Mouse (Mus musculus) limb, embryonic 15.5 days (tissue): ENCODE measurements around the gene Prss45. TPM values are rescaled to one million over a fixed set of nuclear protein-coding genes. Genes with fewer than 3 reads are reported as not detected.

Experiments
- ATAC-seq: fragments of 200-750 bp; cut with Nextera tagmentation; 2 replicates; pipeline ENCODE4 v1.8.0; 2017; ENCODE audit warnings: low read depth, moderate TSS enrichment; ENCODE audit not compliant: insufficient number of reproducible peaks, low FRiP score, low TSS enrichment
- H3K27ac ChIP-seq: fragments of 300-500 bp; sonication (generic); 2 replicates; pipeline ENCODE4 v1.5.1; 2015; ENCODE audit warnings: moderate library complexity, mild to moderate bottlenecking, inconsistent platforms
- H3K27me3 ChIP-seq: fragments of 300-500 bp; sonication (generic); 2 replicates; pipeline ENCODE4 v1.6.1; 2015; ENCODE audit warnings: inconsistent platforms
- H3K36me3 ChIP-seq: fragments of 300-500 bp; sonication (generic); 2 replicates; pipeline ENCODE4 v1.6.1; 2015; ENCODE audit warnings: inconsistent platforms
- H3K4me1 ChIP-seq: fragments of 300-500 bp; sonication (generic); 2 replicates; pipeline ENCODE4 v1.6.1; 2015; ENCODE audit warnings: inconsistent platforms
- H3K4me2 ChIP-seq: fragments of 300-500 bp; sonication (generic); 2 replicates; pipeline ENCODE4 v1.6.1; 2015; ENCODE audit warnings: mild to moderate bottlenecking, inconsistent platforms
- H3K4me3 ChIP-seq: fragments of 300-500 bp; sonication (generic); 2 replicates; pipeline ENCODE4 v1.5.1; 2015; ENCODE audit warnings: mild to moderate bottlenecking, inconsistent platforms
- H3K9ac ChIP-seq: fragments of 300-500 bp; sonication (generic); 2 replicates; pipeline ENCODE4 v1.6.1; 2015; ENCODE audit warnings: inconsistent platforms
- H3K9me3 ChIP-seq: fragments of 300-500 bp; sonication (generic); 2 replicates; pipeline ENCODE4 v1.6.1; 2016; ENCODE audit warnings: inconsistent platforms
- WGBS: fragments of 180-500 bp; shearing (Covaris S2); methylation state at CpG from one replicate; pipeline ENCODE4 v1.1.7; 2015; 5-methylcytosine and 5-hydroxymethylcytosine counted together
- polyA plus RNA-seq: library from polyadenylated mRNA; unstranded; fragments of >200 nt; fragmentation: Nextera tagmentation; extraction: Ambion mirVana; gene quantifications from 2 replicates; pipeline ENCODE4 v1.2.1, GENCODE M21; 2015

The Prss45 gene
- polyA plus RNA-seq, 1 experiment from 2014 or later, result not detected

- no peak overlapping the region for H3K4me2 ChIP-seq
- H3K4me1 ChIP-seq, result peaks cover 24% of the 10 kb centered on the region
- no peak overlapping the region for H3K4me3 ChIP-seq
- 68% methylated on average over 7 of the region's 7 CpGs for WGBS
- no peak overlapping the region for H3K27ac ChIP-seq
- no peaks in the 10 kb centered on the region for H3K36me3 ChIP-seq
- H3K9me3 ChIP-seq, result no peaks in the 10 kb centered on the region
- peaks cover 11% of the 10 kb centered on the region; the same call in 1 of the 2 replicates for H3K27me3 ChIP-seq
- H3K9ac ChIP-seq, result no peak overlapping the region
- ATAC-seq, result no peak
Observed at GRCm38 (mm10) chr9:110881953-110882352, 47.6 kb downstream of the Prss45 start.

- H3K36me3 ChIP-seq, result no peaks in the 10 kb centered on the region
- H3K27me3 ChIP-seq, result no peaks in the 10 kb centered on the region
- H3K9me3 ChIP-seq, result no peaks in the 10 kb centered on the region
- no peak overlapping the region for H3K27ac ChIP-seq
- no peak overlapping the region for H3K4me3 ChIP-seq
- no peak overlapping the region for H3K4me2 ChIP-seq
- WGBS, result 62% methylated on average over 9 of the region's 9 CpGs
- H3K4me1 ChIP-seq, result no peaks in the 10 kb centered on the region
- no peak overlapping the region for H3K9ac ChIP-seq
- no peak for ATAC-seq
Observed at GRCm38 (mm10) chr9:110887388-110888303, 53.3 kb downstream of the Prss45 start.

GRCm38 (mm10) chr9:110888935-110889334 lies 54.5 kb downstream of the Prss45 start:
- no peak overlapping the region for H3K9ac ChIP-seq
- H3K27me3 ChIP-seq, result no peaks in the 10 kb centered on the region
- no peaks in the 10 kb centered on the region for H3K9me3 ChIP-seq
- no peak overlapping the region for H3K4me3 ChIP-seq
- H3K4me2 ChIP-seq, result no peak overlapping the region
- 84% methylated on average over 14 of the region's 14 CpGs for WGBS
- H3K27ac ChIP-seq, result no peak overlapping the region
- no peak for ATAC-seq
- no peaks in the 10 kb centered on the region for H3K4me1 ChIP-seq
- H3K36me3 ChIP-seq, result no peaks in the 10 kb centered on the region

GRCm38 (mm10) chr9:110890026-110890783 lies 55.8 kb downstream of the Prss45 start:
- H3K4me3 ChIP-seq, result no peak overlapping the region
- no peak overlapping the region for H3K27ac ChIP-seq
- no peaks in the 10 kb centered on the region for H3K4me1 ChIP-seq
- ATAC-seq, result no peak
- H3K27me3 ChIP-seq, result 0 out of 2 replicates have a peak, but pooled peaks cover 4% of the 10 kb centered on the region
- no peaks in the 10 kb centered on the region for H3K9me3 ChIP-seq
- H3K4me2 ChIP-seq, result no peak overlapping the region
- no peak overlapping the region for H3K9ac ChIP-seq
- WGBS, result 12% methylated on average over 21 of the region's 21 CpGs
- H3K36me3 ChIP-seq, result no peaks in the 10 kb centered on the region

Other genes starting within 250 kb of the Prss45 start
- gene Nradd, start 210.1 kb upstream of the Prss45 start, polyA plus RNA-seq, result 43.5 and 46.4 TPM in 2 replicates
- 5.7 and 5.8 TPM in 2 replicates for gene Nbeal2, start 180.4 kb upstream of the Prss45 start, polyA plus RNA-seq
- gene Ccdc12, start 178.1 kb upstream of the Prss45 start, polyA plus RNA-seq, result 116 and 126 TPM in 2 replicates
- 16.3 and 125 TPM in 2 replicates for gene Myl3, start 92.7 kb upstream of the Prss45 start, polyA plus RNA-seq
- gene Pth1r, start 87.4 kb upstream of the Prss45 start, polyA plus RNA-seq, result 82.6 and 110 TPM in 2 replicates
- not detected in 2 replicates for gene Prss42, start 36.4 kb upstream of the Prss45 start, polyA plus RNA-seq
- gene Prss44, start 20.6 kb upstream of the Prss45 start, polyA plus RNA-seq, result not detected in 2 replicates
- gene Prss43, start 7.9 kb upstream of the Prss45 start, polyA plus RNA-seq, result not detected in 2 replicates
- gene Prss46, start 9.9 kb downstream of the Prss45 start, polyA plus RNA-seq, result not detected in 2 replicates
- 0.32 and 0.46 TPM in 2 replicates for gene Prss50, start 23.4 kb downstream of the Prss45 start, polyA plus RNA-seq
- gene Als2cl, start 45.3 kb downstream of the Prss45 start, polyA plus RNA-seq, result 2.8 and 3.7 TPM in 2 replicates
- gene Tmie, start 45.5 kb downstream of the Prss45 start, polyA plus RNA-seq, result 0.93 and 1.1 TPM in 2 replicates
- gene Fam240a, start 82.3 kb downstream of the Prss45 start, polyA plus RNA-seq, result not detected in 2 replicates
- 0.56 and 0.69 TPM in 2 replicates for gene Tdgf1, start 111.6 kb downstream of the Prss45 start, polyA plus RNA-seq
- 0.32 and 0.57 TPM in 2 replicates for gene Lrrc2, start 117.0 kb downstream of the Prss45 start, polyA plus RNA-seq
- not detected in 2 replicates for gene Rtp3, start 156.0 kb downstream of the Prss45 start, polyA plus RNA-seq
- 2.0 and 5.3 TPM in 2 replicates for gene Ltf, start 184.7 kb downstream of the Prss45 start, polyA plus RNA-seq
- gene Ccrl2, start 222.9 kb downstream of the Prss45 start, polyA plus RNA-seq, result 1.1 and 1.2 TPM in 2 replicates